Mouse (Mus musculus) heart, adult 2 months (tissue): ENCODE results near the gene A1bg.

Experiments used
- CTCF ChIP-seq: fragments of 200-600 bp; IDR thresholded peaks from 2 replicates; pipeline ENCODE4 v1.8.1; 2022; ENCODE audit warnings: antibody characterized with exemption, mild to moderate bottlenecking, moderate library complexity
- EP300 ChIP-seq: fragments of 200-500 bp; IDR thresholded peaks from 2 replicates; pipeline ENCODE4 v1.6.1; 2011; ENCODE audit warnings: low read depth, low read length, control low read depth; ENCODE audit not compliant: insufficient read depth
- POLR2A ChIP-seq: fragments of 200-500 bp; IDR thresholded peaks from 2 replicates; pipeline ENCODE4 v1.6.1; 2011; ENCODE audit warnings: mild to moderate bottlenecking, low read depth, low read length, control low read depth; ENCODE audit not compliant: insufficient read depth

DNA sequence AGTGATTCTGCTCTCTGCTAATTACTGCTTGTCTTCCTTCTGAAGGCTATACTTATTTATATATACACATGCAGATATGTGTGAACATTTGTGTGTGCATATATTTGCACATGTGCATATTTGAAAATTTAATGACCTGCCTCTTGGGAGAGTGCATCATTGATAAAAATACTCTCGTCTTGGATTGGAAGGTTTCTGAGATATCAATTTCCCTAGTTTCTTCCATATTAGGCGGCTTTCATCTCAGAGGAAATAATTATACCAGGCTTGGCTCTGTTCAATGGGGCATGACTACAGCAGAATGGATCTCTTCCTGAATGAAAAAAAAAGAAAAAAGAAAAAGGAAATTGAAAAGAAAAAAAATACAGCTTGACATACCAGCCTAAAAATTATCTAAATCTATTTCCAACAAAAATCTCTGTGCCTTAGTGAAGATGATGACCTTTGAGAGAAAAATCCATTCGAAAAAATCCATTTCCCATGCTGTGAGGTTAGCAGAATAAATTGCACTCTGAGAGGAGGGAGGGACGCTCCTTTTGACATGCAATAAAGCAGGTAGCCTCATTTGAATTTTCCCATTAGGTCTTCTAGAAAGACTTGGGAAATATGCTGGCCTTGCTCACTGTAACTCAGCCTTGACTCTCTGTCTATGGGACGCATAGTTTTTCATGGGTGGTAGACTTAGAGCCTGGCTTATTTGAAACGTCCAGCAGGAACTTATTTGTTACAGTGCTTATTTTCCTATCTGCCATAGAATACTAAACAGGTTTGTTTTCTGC is 24.4 kb downstream of the A1bg start:
- TF ChIP-seq EP300, result no peak
- no peak for TF ChIP-seq CTCF
- TF ChIP-seq POLR2A, result no peak
